Mouse (Mus musculus) stomach, postnatal 0 days (tissue): ENCODE results near the gene Znhit6.

Experiments
- CTCF ChIP-seq: IDR thresholded peaks from 2 replicates; pipeline ENCODE4 v1.5.1; 2016; ENCODE audit warnings: antibody characterized with exemption, low read depth, mild to moderate bottlenecking, moderate library complexity
- EP300 ChIP-seq: optimal IDR thresholded peaks from 2 replicates; pipeline ENCODE3; 2016; ENCODE audit warnings: antibody characterized with exemption

GRCm38 (mm10) chr3:145612662-145613061, 36.7 kb downstream of the Znhit6 start:
- peak; percentile 83 for TF ChIP-seq CTCF
- TF ChIP-seq EP300 = no peak
